Mouse (Mus musculus) R1 (cell line): ENCODE results near the gene Inpp4b.
A peak's percentile ranks its signal among the peaks of the same experiment; 100 is the strongest.
"Not testable (repeated sequence)": the region's sequence is repeated elsewhere in the genome, so short reads cannot be mapped to it uniquely, and the experiment has no call there.

Experiments used
- DNase-seq: peaks from one replicate; pipeline ENCODE4 v3.0.0-alpha.2; 2018; ENCODE audit warnings: low read depth, low spot score

Gene Inpp4b

DNA sequence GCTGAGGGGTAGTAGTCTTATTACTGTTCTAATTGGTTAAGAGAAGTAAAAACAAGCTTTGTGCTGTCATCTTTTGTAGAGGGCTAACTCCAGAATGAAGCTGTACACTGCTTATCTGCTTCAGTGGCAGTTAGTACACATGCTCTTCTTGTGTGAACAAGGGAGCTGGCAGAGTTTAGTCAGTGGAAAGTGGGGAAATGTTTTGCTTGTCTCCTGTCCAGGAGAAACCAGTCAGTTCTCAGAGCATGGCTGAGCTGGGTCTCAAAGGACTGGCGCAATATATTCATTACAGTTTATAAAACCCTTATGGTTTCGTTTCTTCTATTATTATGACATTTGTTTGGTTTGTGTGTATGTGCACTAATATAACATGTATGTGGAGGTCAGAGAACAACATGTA is 610.7 kb downstream of the Inpp4b start:
- no peak for DNase-seq

DNA sequence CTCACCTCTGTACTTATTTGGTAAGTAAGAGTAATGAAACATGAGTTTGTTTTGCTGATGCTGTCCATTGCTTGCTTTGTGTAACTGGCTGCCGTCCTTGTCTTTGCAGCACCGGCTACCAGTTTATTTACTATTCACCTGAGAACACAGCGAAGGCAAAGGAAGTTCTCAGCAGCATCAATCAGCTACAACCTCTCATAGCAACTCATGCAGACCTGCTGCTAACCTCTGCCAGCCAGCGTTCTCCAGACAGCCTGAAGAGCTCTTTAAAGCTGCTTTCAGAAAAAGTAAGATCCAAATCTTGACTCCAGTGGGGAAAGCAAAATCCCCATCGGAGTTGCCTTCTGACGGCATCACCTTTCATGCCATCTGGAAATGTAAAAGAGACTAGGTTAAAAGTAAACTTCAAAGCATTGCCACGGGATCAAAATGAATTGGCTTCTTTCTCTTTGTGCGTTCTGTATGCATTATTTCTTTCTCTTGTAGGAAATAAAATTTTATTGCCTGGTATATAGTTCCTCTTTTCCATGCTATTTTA is 642.8 kb downstream of the Inpp4b start:
- no peak for DNase-seq

DNA sequence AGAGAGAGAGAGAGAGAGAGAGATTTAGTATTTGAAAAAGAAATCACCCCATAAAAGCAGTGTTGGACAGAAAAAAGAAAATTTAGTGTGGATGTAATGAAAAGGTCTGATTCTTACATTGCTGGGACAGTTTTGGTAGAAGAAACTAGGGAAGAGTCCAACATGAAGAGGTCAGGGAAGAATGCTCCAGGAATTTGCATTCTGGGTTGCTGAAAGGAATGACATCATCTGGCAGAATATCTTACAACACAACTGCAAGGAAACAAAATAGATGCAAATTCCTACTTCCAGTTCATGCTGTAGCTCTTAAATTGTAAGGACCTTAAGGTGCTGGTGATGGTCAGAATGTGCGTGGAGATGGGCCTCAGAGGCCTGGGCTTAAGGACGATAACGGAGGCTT is 650.6 kb downstream of the Inpp4b start:
- DNase-seq, result no peak

DNA sequence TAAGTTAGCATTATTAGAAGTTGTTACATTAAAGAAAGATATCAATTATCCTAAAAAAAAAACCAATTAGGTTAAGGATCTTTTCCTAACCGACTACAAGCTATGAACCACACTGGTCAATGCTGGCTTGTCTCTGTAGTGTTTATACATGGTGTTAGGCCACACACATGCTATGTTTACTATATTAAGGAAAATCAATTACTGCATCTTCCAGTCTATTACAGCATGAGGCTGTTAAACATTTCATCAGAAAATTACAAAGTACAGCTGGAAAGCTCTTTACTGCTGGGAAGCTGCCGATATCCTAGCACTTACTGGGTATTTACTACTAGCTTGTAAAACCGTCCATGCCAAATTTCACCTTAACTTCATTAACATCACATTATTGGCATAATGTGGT is 653.9 kb downstream of the Inpp4b start:
- no peak for DNase-seq

DNA sequence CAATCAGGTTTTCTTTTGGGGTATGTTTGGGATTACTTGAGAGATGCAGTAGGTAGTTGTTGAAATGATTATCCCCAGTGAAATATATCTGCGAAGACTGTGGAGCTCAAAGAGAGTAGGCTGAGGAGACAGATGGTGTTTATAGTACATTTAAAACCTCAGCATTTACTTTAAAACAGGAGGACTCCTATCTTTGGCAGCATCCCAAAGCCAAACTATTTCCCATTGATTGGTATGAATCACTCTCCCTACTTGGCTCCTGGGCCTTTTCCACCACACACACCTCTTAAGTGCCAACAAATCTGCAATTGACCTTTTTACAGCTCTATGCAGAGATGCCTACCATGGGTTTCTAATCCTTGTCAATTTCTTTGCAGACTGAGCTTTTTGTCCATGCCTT is 654.5 kb downstream of the Inpp4b start:
- DNase-seq, result no peak

DNA sequence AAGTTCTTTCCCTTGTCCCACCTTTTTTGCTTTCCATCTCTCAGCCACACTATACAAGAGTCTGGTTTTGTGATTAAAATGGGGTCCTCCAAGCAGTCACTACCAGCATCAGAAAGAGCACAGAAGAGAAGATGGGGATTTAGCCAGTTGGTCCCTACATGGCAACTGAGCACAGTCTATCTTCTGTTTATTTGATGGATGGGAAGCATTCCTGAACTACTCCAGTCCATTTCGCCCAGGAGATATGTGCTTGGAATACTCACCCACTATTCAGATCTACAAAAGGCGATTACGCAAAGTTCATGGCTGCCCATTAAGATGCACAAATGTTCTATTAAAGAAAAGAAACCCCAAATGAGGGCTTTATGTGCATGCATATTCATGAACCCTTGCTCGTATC is 661.8 kb downstream of the Inpp4b start:
- DNase-seq, result peak; percentile 5

DNA sequence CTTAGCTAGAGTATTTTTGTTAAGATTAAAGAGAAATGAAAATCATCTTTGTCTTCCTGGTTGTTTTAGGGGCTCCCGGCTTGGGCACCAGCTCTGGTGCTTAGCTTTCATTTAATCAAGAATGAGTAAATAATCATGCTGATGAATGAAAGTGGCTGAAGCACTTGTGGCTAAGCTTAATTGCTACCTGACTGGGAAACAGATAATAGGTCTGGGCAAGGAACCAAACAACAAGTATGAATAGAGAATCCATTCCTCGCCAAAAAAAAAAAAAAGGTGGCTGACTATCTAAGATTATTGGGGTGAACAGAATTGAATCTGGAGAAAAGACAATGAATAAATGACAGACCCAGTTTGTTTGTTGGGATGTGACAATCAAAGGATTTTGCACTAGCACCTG is 663.1 kb downstream of the Inpp4b start:
- DNase-seq, result no peak

DNA sequence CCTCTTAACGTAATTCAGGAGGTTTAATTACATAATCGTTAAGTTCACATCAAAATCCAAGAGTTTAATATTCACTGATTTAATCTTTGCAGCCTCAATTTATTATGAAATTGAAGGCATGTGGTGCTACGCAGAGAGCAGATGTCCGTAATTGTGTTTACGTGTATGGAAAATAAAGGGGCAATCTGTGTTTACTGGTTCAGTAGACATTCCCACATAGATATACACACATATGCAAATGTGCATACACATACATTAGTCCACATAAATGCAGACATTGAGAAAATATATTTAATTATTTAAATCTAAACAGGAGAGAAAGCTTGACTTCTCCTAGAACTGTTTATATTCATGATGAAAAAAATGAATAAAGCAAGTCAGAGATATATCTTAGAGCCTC is 675.4 kb downstream of the Inpp4b start:
- no peak for DNase-seq

DNA sequence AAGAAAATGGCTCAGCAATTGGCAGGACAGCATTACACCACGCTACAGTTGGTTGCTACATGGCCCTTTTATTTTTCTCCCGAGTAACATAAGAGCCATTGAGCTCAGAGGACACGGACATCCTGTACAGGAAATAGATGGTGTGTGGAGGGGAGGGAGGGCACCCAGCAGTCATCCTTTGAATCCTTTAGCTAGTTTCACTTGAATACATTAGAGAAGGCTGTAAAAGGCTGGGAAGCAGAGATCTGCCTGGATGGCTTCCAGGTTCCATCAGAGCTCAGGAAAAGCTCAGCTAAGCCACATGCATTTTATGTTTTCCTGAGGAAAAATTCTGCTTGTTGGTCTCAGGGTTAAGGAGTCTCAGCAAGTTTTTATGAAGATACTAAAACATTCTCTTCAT is 685.0 kb downstream of the Inpp4b start:
- DNase-seq, result no peak

DNA sequence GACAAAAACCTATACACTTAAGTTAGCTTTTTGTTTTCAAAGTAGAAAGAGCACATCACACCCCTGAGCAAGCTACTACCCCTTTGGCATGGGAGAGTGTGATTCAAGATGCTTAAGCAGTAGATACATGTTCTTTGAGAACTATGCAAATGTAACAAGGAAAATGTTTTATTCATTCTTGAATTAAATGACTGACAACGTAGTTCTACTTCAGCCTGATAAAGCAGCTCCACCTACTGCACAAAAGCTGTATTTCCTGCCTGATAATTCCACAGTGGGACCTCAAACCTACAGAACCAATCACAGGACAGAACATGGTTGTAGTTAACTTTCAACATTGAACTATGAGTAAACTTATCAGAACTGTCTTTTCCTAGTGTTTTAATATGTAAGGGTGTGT is 686.5 kb downstream of the Inpp4b start:
- DNase-seq, result no peak

DNA sequence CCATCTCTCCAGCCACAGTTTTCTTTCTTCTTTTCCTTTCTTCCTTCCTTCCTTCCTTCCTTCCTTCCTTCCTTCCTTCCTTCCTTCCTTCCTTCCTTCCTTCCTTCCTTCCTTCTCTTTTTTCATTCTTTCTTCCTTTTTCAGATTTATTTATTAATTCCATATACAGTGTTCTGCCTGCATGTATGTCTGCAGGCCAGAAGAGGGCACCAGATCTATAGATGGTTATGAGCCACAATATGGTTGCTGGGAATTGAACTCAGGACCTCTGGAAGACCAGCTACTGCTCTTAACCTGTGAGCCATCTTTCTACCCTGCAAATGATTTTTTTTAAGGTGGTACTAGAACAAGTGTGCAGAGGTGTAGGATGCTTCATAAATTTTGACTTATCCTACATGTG is 689.7 kb downstream of the Inpp4b start:
- peak; percentile 7 for DNase-seq

DNA sequence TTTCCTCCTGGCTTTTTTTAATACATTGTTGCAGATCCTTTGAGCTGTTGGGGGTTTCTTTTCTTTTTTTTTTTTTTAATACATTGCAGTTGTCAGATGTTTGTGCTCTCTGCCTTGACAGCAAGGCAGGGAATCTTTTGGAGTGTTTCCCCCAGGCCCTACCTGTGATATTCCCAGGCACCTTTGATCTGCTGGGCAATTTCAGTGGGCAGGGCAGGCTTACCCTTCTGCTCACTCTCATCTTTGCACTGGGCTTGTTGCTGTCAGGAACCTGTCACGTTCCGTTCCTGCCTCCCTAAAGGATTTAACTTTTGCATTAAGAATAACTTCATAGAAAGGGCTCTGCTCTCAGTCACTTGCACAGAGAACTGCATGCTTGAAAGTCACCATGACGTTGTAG is 711.7 kb downstream of the Inpp4b start:
- no peak for DNase-seq

DNA sequence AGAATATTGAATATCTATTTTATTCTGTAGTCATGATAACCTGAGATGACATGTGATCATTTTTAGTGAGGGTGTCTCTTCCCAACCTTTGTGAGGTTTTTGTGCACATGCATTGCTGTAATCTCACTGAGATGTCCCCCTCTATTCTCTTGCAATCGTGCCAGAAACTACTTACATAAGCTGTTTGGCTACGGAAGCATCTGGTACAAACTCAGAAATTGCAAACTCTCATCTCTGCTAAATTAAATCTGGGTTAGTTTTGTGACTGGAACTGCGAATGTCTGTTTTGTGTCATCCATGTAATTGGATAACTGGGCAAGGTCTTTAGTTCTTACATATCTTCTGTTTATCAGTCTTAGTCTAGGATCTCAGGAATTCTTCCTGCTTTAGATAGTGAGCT is 725.3 kb downstream of the Inpp4b start:
- no peak for DNase-seq

DNA sequence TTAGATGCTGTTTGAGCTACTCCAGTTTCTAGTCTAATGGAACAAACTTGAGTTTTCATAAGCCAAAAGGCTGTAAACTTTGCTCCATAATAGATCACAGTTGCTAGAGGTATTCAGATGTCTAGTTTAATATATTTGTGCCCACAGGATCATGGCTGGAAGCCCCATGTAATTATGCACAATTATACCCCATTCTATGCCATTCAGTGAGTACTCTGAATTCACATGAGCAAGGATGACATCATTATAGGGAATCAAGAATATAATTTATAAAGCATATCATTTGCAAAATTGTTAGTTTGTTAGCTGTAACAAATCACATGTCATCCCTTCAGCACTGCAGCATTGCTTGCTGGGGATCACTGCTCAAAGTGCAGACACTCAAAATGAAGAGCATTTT is 736.9 kb downstream of the Inpp4b start:
- DNase-seq, result no peak

DNA sequence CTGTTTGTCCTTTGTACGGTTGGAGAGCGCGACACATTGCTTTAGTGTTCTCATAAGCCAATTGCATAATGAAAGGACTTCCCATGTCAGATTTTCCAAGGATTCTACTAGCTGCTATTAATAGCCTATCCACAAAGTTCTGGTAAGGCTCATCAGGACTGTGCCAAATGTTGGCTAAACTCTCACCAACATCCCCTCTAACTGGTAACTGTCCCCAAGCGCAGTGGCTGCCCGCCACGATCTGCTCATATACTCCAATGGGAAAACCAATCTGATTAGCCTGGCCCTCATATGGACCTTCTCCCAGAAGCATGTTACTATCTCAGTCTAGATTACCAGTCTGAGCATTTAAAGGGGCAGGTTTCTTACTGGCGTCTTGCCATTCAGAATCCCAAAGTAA is 744.3 kb downstream of the Inpp4b start:
- not testable (repeated sequence) for DNase-seq

DNA sequence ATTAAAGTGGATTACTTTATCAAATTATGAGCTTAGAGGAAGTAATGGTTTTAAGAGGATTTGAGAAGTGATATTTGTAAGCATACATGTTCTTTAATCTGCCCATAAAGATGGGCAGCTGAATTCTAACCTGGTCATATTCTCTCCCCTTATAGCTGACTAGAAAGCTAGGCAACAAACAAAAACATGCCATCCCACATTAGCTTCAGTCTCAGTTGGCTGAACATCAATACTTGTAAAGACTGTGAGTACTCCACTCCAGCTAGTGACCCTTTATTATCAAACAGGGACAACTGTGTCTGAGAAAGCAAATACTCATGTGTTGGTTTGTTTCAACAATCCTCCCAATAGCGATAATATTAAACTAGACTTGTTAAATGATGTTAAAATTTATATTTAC is 748.5 kb downstream of the Inpp4b start:
- DNase-seq, result no peak

DNA sequence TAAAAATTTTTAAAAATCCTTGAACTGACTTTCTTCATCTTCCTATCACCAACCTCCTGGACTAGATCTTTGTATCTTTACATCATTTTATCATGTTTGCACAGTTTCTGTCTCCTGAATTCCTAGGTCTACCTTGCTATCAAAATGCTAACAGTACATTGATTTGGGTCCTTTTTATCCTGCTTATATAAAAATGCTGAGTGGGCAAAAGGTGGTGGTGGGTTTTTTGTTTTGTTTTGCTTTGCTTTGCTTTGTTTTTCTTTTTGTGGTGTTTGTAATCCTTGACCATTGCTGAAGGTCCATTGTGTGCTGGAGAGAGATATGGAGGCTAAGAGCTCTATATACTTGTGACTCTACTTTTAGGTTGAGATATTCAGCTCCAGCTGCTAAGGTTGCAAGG is 750.9 kb downstream of the Inpp4b start:
- DNase-seq, result no peak

DNA sequence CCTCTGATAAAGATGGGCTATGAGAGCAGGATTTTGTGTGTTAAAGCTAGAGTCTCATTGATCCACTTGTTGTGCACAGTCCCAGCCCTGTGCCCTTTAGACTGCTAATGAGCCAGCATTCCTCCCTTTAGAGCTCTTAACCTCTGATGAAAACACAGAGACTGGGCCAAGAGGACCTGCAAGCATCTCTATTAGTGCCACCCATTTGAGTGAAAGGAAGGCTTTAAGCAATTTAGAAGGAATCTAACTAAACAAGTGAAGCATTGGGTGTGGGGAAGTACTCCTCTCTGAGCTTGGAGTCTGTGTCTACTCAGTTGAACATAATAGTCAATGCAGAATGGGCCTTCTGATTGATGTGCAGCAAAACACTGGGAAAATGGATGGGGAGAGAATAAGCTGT is 762.2 kb downstream of the Inpp4b start:
- peak; percentile 2 for DNase-seq

DNA sequence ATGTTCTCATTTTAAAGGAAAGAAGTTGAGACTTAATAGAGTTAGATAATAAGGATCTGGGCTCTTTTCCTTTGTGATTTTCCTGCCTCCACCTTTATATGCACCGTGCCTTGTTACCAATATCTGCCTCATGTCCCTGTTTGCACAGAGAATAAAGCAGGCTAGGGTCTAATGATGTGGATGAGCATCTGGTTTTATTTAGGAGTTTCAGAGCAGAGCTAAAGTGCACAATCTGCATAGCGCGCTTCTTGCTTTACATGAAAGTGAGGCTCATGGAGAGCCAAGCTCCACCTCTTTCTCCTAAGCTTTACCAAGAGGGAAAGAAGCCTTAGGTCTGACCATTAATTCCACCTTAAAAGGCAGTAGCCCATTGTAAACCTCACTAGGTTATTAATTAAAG is 763.8 kb downstream of the Inpp4b start:
- DNase-seq, result no peak

DNA sequence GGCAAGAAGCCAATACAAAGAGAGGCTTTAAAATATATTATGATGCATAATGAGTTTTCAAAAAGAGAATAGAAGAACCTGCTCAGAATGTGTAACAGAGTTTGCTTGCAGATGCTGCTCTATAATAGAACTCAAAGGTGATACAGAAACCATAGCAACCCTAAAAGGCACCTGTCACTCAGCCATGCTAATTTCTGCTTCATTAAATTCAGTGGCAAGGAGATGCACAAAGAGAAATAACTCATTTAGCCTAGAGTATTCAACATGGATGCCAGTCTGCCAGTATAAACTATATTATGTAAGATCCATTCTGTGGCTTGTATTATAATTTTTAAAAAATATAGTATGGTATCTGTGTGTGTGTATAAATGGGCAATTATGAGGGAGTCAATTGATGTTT is 807.9 kb downstream of the Inpp4b start:
- no peak for DNase-seq

DNA sequence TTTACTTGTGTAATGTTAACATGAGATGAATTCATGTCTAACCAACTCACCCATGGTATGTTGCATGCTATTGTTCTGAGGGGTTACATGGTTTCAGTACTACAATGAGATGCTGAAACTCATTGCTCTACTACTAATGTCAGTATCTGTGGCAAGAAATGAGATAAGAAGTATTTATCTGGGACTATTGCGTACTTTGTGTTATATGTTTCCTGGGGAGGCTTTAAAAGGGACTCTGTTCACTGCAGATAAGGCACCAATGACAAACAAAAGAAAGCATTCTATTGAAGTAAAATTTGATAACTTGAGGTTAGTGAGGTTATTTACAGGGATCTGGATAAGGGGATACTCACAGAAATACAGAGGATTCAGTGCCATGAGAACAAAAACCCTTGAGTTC is 815.6 kb downstream of the Inpp4b start:
- DNase-seq, result no peak
